Comparison of ENCODE assay signal across 21 mouse cellular contexts in genomic region chrX:86728803-86729202, GRCm38 (mm10).
"Had no signal": no experiment of that assay in that cellular context is flagged by ENCODE, and none has a peak within 500 bp of the region (broad histone marks: within the 10 kb centered on the region; RNA-seq: fewer than 3 reads in every experiment).

No protein-coding gene starts in this region.

- H3K9me3 ChIP-seq: liver, embryonic 13.5 days; midbrain, embryonic 15.5 days; neural tube, embryonic 12.5 days; neural tube, embryonic 15.5 days had no signal

- H3K4me2 ChIP-seq: liver, embryonic 13.5 days; midbrain, embryonic 11.5 days; midbrain, embryonic 15.5 days; neural tube, embryonic 12.5 days; neural tube, embryonic 15.5 days had no signal

- H3K4me1 ChIP-seq: liver, embryonic 13.5 days; midbrain, embryonic 15.5 days; neural tube, embryonic 12.5 days; neural tube, embryonic 15.5 days had no signal

- H3K4me3 ChIP-seq: layer of hippocampus, adult 2 months; left cerebral cortex, adult 2 months; liver, embryonic 13.5 days; midbrain, embryonic 15.5 days; myocyte; neural tube, embryonic 12.5 days; neural tube, embryonic 15.5 days had no signal

- DNase-seq: kidney, adult 18-20 months; kidney, adult 9 months; kidney, postnatal 14 days; kidney, postnatal 4 days; layer of hippocampus, adult 9-11 months; liver, embryonic 13.5 days; lung, adult 2 months; lung, postnatal 14 days; lung, postnatal 4 days; right cerebral cortex, adult 18-20 months; right cerebral cortex, postnatal 14 days; right cerebral cortex, postnatal 4 days; thymus, postnatal 25 days had no signal

- H3K36me3 ChIP-seq: liver, embryonic 13.5 days; midbrain, embryonic 15.5 days; neural tube, embryonic 12.5 days; neural tube, embryonic 15.5 days had no signal

- H3K27me3 ChIP-seq: liver, embryonic 13.5 days; midbrain, embryonic 15.5 days; neural tube, embryonic 12.5 days; neural tube, embryonic 15.5 days had no signal

- H3K9ac ChIP-seq: liver, embryonic 13.5 days; midbrain, embryonic 15.5 days; neural tube, embryonic 12.5 days; neural tube, embryonic 15.5 days had no signal

- H3K27ac ChIP-seq: layer of hippocampus, adult 2 months; left cerebral cortex, adult 2 months; liver, embryonic 13.5 days; midbrain, embryonic 15.5 days; neural tube, embryonic 12.5 days; neural tube, embryonic 15.5 days; stomach, postnatal 0 days had no signal

- ATAC-seq: midbrain, embryonic 15.5 days had no signal
